Mouse (Mus musculus): ENCODE measurements around the gene Foxc2. TPM values are rescaled to one million over a fixed set of nuclear protein-coding genes. Genes with fewer than 3 reads are reported as not detected.

Gene Foxc2
- total and polyA plus RNA-seq, 3 experiments = 0.02 TPM; not detected in 2

DNA sequence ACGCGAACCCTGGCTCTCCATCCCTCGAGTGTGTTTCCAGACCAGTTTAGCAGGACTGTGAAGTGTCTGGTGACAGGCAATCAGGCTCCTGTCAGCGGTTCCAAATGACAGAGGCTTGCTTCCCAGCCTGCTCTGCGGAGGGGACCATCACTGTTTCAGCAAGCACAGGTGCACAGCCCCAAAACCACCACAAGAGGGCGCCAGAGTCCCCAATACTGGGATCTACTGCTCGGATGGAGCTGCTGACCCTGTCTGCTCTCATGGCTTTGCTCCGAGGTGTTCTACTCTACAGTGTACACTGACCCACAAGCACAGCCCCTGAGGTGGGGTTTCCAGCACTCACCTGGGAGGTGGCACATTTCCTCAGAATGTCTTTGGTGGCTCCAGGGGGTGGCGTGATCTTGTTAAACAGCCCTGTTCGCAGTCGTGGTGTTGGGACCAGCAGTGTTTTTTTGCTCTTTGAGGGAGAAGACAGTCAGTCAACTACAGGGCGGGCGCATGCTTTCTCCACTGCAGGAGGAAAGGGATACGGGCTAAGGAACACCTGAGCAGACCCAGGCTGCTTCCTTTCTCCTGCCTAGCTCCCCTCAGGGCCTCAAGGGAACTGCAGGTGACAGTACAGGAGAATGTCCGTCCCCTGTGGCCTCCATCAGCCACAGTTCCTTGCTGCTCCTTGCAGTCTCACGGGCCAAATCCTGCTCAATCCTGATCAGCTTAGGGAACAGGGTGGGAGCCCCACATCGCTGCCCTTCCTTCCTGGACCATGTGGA is 11.7 kb upstream of the Foxc2 start:
- Histone ChIP-seq H3K9me3 (replicated peaks) (no peaks in the 10 kb centered on the region), H3K27me3 (ENCODE audit: insufficient read depth, low read length) (no peaks in the 10 kb centered on the region), H3K36me3 (replicated peaks) (peaks cover 79% of the 10 kb centered on the region), H3K4me1 (ENCODE audit: insufficient read depth, low read depth, low read length) (peaks cover 52% of the 10 kb centered on the region), H3K4me3 (ENCODE audit: low read depth, low read length) (no peak overlapping the region)
- peak; percentile 42; the same call in 1 of the 2 replicates for ATAC-seq (ENCODE audit: extremely low read depth, insufficient number of reproducible peaks, low FRiP score, poor library complexity, severe bottlenecking)
- peak; percentile 65 for DNase-seq (ENCODE audit: low spot score)
- TF ChIP-seq CTCF (IDR thresholded peaks at IDR 0.05; ENCODE audit: low read depth, low read length) = peak; percentile 98
- TF ChIP-seq POLR2AphosphoS5 (IDR thresholded peaks at IDR 0.05; ENCODE audit: insufficient replicate concordance, low read depth, low read length) = no peak

DNA sequence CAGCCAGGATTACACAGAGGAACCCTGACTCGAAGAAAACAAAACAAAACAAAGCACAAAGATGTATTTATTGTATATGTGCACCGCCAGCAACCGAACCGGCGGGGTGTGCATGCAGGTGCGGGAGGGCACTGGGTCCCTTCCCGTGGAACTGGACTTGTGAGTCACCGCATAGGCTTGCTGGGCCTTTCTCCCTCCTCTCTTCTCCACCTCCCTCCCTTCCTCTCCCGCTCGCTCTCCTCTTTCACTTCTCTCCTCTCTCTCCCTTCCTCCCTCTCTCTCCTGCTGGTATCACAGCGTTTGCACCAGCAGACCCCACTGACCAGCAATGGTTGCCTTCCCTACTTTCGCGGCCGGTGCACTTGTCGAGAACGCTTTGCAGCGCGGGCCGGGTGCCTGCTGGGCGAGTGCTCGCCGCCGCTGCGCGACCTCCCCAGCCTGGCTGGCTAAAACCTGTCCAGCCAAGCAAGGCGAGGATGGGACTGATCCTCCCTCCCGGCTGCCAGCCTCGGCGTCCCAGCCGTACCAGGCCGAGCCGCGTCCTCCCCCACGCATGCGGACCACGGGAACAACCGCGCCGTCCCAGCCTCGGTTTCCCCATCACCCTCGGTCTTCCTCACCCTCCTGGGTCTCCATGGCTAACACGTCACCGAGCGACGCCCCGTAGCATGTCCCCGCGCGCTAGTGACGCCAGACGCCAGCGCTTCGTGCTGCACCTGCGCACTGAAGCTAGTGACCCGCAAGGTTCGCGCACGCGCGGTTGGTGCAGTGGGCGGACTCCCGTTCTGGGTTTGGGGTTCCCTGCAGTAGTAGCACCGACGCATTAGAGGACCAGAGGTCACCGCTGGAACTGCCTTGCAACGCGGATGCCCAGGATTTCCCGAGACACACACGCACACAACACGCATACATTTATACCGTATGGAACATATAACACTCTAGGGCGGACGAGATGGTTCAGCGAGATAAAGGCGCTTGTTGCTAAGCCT is 8.0 kb upstream of the Foxc2 start, which contains the start of gene Mthfsd:
Gene Mthfsd (minus strand): TSS at position 725 of the 989 bp plus-strand sequence.
- H3K9me3 ChIP-seq (replicated peaks) = no peaks in the 10 kb centered on the region
- TF ChIP-seq CTCF (IDR thresholded peaks at IDR 0.05; ENCODE audit: low read depth, low read length) (no peak), POLR2AphosphoS5 (IDR thresholded peaks at IDR 0.05; ENCODE audit: insufficient replicate concordance, low read depth, low read length) (no peak), GATA2 (IDR thresholded peaks at IDR 0.05; ENCODE audit: borderline replicate concordance, low read depth, low read length) (no peak), GATA1 (IDR thresholded peaks at IDR 0.05; ENCODE audit: borderline replicate concordance, low read length) (no peak), TAL1 (conservative IDR thresholded peaks at IDR 0.05; ENCODE audit: low read depth, low read length) (no peak)
- no peaks in the 10 kb centered on the region for H3K27me3 ChIP-seq (ENCODE audit: insufficient read depth, low read length)
- H3K36me3 ChIP-seq (replicated peaks) = peaks cover 41% of the 10 kb centered on the region
- DNase-seq (ENCODE audit: low spot score) (peak; percentile 95), ATAC-seq (ENCODE audit: extremely low read depth, insufficient number of reproducible peaks, low FRiP score, poor library complexity, severe bottlenecking) (peak; percentile 84)
- peak within 1 kb of the TSS; percentile 100 for H3K4me3 ChIP-seq (ENCODE audit: low read depth, low read length)
- peaks cover 51% of the 10 kb centered on the region for H3K4me1 ChIP-seq (ENCODE audit: insufficient read depth, low read depth, low read length)

DNA sequence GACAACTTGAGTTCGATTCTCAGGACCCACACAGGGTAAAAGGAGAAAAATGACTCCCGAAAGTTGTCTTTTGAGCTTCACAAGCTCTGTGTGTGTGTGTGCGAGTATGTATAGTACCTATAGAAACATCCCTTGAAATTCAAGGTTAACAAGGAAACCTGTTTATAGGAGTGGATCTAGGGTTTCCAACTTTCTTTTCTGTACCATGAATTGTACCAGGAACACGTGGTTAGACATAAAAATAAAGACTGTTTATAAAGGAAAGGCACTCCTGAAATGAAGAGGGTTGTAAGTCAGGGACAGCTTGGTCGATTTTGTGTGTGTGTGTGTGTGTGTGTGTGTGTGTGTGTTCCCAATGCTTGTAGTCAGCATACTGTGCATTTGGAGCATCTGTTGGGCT is 7.3 kb upstream of the Foxc2 start:
- DNase-seq (ENCODE audit: low spot score) = no peak
- ATAC-seq (ENCODE audit: extremely low read depth, insufficient number of reproducible peaks, low FRiP score, poor library complexity, severe bottlenecking) = no peak
- Histone ChIP-seq H3K27me3 (ENCODE audit: insufficient read depth, low read length) (no peaks in the 10 kb centered on the region), H3K4me3 (ENCODE audit: low read depth, low read length) (peak overlapping the region; percentile 100), H3K9me3 (replicated peaks) (no peaks in the 10 kb centered on the region), H3K36me3 (replicated peaks) (peaks cover 34% of the 10 kb centered on the region), H3K4me1 (ENCODE audit: insufficient read depth, low read depth, low read length) (peaks cover 47% of the 10 kb centered on the region)
- TF ChIP-seq POLR2AphosphoS5 (IDR thresholded peaks at IDR 0.05; ENCODE audit: insufficient replicate concordance, low read depth, low read length) (no peak), CTCF (IDR thresholded peaks at IDR 0.05; ENCODE audit: low read depth, low read length) (no peak), GATA1 (IDR thresholded peaks at IDR 0.05; ENCODE audit: borderline replicate concordance, low read length) (no peak), GATA2 (IDR thresholded peaks at IDR 0.05; ENCODE audit: borderline replicate concordance, low read depth, low read length) (no peak), TAL1 (conservative IDR thresholded peaks at IDR 0.05; ENCODE audit: low read depth, low read length) (no peak)

DNA sequence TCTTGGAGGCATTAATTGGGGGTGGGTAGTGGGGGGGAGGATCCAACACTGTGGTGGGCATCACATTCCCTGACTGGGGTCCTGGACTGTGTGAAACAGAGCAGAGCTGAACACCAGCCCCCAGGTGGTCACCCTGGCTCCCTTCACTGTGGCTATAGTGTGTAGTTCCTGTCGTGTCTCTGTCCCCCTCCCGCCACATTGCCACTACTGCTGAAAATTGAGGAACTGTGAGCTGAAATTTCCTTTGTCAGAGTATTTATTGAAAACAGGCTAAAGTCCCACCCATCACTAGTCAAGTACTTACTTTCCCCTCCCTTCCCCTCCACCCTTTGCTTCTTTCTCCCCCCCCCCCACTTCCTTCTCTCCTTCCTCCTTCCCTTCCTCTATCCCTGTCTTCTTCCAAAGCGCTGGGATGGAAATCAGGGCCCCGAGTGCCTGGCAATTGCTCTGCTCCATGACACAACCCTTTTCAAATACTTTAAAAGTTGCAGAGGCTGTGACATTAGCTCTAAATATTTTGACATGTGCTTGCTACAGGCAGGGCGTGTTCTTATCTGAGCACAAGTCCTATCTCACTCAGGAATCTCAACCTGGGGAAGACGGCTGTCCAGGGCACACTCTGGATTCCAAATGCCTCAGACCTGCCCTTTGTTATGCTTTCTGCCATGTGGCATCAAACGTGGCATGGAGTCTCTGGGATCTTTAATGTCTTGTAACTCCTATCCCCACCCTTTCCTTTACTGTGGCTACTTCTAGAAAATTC is 4.6 kb upstream of the Foxc2 start:
- H3K36me3 ChIP-seq (replicated peaks) = peaks cover 8% of the 10 kb centered on the region

DNA sequence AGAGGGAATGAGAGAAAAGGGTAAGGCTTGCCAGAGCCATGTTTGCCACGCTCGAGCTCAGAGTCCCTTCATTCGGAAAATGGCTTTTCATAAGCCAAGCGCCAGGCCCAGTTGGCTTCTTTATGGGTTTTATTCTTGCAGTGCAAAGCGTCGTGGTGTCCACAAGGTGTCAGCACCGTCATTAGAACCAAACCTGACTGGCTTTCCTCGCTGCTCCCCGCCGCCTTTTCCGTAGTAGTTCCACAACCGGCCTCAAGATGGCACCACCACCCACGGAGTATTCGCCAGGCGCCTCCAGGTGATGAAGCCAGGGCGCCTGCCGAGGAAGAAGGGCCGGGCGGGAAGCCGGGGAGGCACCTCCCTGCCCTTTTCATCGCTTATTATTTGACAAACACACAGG is 2.7 kb upstream of the Foxc2 start:
- H3K9me3 ChIP-seq (replicated peaks) = peaks cover 34% of the 10 kb centered on the region
- TF ChIP-seq CTCF (IDR thresholded peaks at IDR 0.05; ENCODE audit: low read depth, low read length) (peak; percentile 64), GATA2 (IDR thresholded peaks at IDR 0.05; ENCODE audit: borderline replicate concordance, low read depth, low read length) (no peak)
- H3K4me1 ChIP-seq (ENCODE audit: insufficient read depth, low read depth, low read length) = peaks cover 17% of the 10 kb centered on the region
- DNase-seq (ENCODE audit: low spot score) (peak; percentile 75), ATAC-seq (ENCODE audit: extremely low read depth, insufficient number of reproducible peaks, low FRiP score, poor library complexity, severe bottlenecking) (peak; percentile 76)
- H3K36me3 ChIP-seq (replicated peaks) = no peaks in the 10 kb centered on the region
- H3K4me3 ChIP-seq (ENCODE audit: low read depth, low read length) = no peak overlapping the region; the same call in 1 of the 2 replicates
- H3K27me3 ChIP-seq (ENCODE audit: insufficient read depth, low read length) = no peaks in the 10 kb centered on the region

More for the DNA sequence above, 4.6 kb upstream of the Foxc2 start:
- H3K27me3 ChIP-seq (ENCODE audit: insufficient read depth, low read length) = no peaks in the 10 kb centered on the region
- DNase-seq (ENCODE audit: low spot score) = no peak
- H3K4me3 ChIP-seq (ENCODE audit: low read depth, low read length) = no peak overlapping the region
- peaks cover 28% of the 10 kb centered on the region for H3K4me1 ChIP-seq (ENCODE audit: insufficient read depth, low read depth, low read length)
- TF ChIP-seq GATA2 (IDR thresholded peaks at IDR 0.05; ENCODE audit: borderline replicate concordance, low read depth, low read length) = no peak
- TF ChIP-seq TAL1 (conservative IDR thresholded peaks at IDR 0.05; ENCODE audit: low read depth, low read length) = no peak
- TF ChIP-seq CTCF (IDR thresholded peaks at IDR 0.05; ENCODE audit: low read depth, low read length) = no peak
- TF ChIP-seq GATA1 (IDR thresholded peaks at IDR 0.05; ENCODE audit: borderline replicate concordance, low read length) = no peak
- no peak for TF ChIP-seq POLR2AphosphoS5 (IDR thresholded peaks at IDR 0.05; ENCODE audit: insufficient replicate concordance, low read depth, low read length)
- ATAC-seq (ENCODE audit: extremely low read depth, insufficient number of reproducible peaks, low FRiP score, poor library complexity, severe bottlenecking) = no peak
- peaks cover 15% of the 10 kb centered on the region for H3K9me3 ChIP-seq (replicated peaks)
